Mouse (Mus musculus) retina, embryonic 14.5 days (tissue): ENCODE data around the gene Nup93.

Experiments used
- DNase-seq: peaks from one replicate; pipeline ENCODE4 v3.0.0-alpha.2; 2015; ENCODE audit warnings: low spot score

Nup93 gene

DNA sequence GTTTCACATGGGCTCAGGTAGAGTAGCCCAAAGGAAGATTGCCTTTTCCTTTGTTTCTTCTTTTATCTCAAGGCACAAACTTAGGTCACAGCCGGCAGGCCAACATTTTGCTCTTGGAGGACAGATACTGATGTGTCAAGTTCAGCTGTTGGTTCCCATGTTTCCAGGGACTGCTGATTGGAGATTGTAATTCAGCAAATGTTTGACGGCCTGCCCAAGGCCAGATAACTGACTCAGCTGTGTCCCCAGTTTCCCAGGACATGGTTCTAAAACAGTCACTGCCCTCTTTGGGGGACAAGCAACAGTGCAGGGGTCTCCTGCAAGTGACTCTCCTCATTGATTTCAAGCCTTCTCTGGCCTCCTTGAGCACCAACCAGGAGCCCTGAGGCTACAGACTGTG lies 105.7 kb downstream of the Nup93 start:
- no peak for DNase-seq

DNA sequence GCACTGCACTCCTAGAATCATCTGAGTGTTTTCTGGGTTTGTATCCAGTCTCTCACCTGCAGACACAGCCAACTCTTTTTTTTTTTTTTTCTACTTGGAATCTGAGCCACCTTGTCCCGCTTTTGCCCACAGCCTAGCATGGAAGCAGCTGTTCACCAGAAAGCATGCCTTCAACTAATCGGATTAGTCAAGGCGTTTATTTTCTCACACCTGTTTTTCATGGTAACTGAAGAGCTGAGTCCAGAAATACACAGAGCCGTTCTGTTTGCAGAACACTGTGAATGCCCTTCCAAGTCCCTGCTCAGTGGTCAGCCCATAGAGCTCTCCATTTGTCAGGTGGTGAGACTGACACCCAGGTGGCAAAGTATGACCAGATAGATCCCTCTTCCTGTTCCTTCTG lies 107.7 kb downstream of the Nup93 start:
- DNase-seq: no peak

DNA sequence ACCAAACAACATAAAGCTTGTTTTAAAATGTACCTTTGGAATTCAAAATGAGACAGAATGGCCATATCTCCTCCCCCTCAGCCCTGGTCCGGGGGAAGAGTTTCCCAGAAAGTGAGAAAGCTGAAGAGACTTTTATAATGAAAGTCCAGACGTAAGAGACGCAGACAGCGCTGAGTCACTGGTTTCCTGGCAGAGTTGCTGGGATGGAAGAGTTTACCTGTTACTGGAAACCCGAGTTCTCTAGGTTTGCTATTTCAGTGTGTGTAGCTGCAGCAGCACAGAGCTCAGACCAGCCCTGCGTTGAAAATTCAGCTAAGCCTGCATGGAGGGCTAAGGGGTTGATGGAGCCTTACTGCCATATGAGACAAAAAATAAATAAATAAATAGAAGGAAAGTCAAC lies 108.7 kb downstream of the Nup93 start:
- no peak for DNase-seq

DNA sequence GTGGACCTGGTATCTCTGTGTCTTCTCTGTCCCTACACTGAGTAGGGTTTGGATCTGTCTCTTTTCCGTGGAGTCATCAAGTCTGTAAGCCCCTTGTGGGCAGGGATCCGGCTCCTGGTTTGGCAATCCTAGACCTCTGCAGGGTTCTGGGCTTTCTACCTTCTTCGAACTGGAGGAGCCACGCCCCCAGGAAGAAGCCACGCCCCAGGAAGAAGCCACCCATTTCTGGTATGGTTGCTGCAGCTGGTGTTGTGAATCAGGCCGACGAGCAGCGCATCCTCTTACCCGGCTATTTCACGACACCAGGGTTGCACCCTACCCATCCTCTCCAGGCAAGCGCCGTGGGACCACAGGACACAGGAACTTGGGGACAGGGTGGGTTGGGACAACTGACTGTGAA lies 109.7 kb downstream of the Nup93 start:
- no peak for DNase-seq

DNA sequence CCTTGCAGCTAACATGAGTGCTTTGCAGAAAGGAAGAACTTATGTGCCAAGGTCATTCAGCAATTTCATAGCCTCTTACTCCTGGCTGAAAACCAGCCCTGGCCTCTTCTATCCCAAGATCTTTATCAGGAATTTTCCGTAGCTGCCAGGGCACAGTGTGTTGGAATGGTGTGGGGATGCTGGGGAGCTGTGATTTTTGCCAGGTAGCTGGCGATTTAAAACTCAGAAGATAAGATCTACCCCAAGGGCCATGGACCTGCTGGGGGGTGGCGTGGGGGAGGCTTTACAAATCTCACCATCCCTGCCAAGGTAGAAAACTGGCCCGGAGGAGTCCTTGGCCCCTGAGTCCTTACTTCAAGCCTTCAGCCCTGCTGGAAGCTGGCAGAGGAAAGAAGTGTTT lies 111.7 kb downstream of the Nup93 start:
- no peak for DNase-seq

DNA sequence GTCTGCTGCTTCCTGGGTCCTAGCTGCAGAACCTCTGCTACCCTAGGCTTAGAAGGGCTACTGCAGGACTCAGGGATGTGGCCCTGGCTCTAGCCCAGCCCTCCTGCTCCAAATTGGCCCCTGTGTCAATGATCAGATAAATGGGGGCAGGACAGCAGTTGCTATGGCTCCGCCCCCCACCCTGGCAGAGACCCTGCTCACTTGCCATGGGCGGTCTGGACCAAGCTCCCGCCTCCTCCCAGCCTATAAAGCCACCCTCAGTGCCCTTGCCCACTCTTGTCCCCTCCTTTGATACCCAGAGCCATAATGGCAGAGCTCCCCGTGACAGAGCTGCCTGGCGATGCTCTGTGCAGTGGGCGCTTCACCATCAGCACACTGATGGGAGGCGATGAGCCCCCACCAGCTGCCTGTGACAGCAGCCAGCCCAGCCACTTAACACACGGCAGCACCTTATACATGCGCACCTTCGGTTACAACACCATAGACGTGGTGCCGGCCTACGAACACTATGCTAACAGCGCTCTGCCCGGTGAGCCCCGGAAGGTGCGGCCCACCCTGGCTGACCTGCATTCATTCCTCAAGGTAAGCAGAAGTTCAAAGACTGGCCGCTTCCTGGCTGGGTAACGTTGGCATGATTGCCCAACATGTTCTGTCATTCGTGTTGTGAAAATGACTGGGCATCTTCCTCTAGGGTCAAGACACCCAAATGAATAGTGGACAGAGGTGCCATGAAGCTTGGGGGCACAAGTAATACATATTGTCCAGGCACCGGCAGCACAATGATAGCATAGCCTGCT lies 114.8 kb downstream of the Nup93 start, which contains the start of gene Slc12a3:
Gene Slc12a3, plus strand, starts transcription at position 270 of the 797 bp plus-strand sequence.
- no peak for DNase-seq

DNA sequence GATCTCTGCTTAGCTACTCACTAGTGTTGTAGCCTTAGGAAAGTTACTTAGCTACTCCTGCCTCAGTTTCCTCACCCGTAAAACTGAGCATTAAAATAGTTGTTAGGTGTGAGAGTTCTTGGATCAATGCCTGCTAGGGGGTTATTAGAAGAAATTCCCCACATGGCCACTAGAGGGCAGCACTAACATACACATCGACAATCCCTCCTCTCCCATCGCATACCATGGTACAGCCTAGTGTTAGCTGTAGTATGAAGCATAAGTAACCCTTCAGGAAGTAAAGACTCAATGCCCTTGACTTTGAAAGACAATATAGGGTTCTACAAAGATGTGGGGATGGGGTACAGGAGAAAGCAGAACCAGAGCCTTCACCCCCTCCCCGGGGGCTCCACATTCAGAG lies 116.4 kb downstream of the Nup93 start:
- peak; percentile 94 for DNase-seq

DNA sequence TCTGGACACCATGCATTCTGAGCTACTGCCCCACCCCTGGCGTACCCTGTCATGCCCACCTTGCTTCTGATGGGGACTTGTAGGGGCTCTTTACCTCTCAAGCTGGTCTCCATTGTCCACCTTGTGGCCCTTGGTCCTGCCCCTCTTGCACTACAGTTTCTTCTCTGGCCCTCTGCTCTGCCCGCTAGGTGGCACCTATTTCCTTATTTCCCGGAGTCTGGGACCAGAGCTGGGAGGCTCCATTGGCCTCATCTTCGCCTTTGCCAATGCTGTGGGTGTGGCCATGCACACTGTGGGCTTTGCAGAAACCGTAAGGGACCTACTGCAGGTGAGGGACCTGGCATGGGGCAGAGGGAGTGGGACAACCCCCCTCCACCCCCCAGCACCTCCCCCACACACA lies 119.0 kb downstream of the Nup93 start:
- DNase-seq: peak; percentile 16

DNA sequence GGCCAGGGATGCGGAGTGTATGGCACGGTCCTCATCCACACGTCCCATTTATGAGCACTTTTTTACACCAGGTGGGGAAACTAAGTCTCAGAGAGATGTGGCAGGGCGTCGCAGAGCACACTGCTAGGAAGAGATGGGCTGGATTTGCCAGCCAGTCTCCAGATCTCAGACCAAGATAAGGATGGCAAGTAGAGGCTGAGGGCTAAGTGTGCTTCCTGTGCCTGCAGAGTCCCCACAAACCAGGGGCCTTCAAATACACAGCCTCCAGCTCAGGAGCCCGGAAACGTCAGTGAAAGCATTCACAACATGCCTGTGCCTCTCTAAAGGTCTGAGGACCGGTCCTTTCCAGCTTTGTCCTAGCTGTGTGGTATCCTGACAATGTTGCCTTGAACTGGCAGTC lies 123.2 kb downstream of the Nup93 start:
- no peak for DNase-seq

DNA sequence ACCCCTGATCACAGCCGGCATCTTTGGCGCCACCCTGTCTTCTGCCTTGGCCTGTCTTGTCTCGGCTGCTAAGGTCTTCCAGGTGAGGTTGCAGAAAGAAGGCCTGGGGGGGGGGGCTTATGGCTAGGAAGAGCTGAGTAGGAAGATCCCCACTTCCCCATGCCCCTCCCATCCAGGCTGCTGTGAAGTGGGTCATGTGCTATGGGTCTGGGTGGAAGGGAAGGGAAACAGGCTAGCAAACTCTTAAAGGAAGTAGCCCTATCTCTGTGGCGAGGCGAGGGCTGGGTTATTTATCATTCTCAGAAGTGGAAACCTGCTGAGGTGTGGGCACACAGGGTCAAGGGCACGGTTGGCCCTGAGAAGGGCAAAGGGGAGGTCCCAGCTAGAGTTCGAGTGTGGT lies 126.4 kb downstream of the Nup93 start:
- no peak for DNase-seq

DNA sequence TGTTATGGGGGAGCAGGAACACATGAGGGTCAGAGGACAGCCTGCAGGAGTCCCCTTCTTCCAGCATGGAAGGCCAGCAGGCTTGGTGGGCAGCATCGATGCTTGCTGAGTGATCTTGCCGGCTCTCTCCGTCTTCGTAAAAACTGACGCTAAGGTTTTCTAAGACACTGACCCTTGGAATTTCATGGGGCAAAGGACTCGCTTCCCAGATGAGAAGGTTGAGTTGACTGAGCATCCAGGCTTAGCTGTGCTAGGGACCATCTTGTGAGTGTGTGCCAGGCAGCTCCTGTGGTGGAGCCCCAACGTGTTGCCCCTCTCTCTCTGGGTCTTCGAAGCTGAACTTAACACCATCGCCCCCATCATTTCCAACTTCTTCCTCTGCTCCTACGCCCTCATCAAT lies 128.3 kb downstream of the Nup93 start:
- no peak for DNase-seq

DNA sequence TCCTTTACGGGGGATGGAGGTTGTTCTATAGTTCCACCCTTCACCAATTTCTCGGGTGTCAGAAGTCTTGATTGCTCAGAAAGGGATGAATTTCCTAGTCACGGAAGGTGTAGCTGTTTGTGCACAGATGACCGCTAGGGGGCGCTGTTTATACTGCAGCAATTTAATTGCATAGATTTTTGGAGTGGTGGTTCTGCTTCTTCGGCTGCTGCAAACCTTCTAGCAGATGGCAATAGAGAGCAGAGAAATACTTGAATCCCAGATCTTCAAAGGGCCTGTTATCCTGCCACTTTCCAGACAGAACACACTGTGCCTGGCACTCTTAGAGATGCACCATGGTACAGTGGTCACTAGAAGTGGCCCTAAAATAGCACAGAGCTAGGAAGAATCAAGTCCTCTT lies 128.9 kb downstream of the Nup93 start:
- peak; percentile 85 for DNase-seq

DNA sequence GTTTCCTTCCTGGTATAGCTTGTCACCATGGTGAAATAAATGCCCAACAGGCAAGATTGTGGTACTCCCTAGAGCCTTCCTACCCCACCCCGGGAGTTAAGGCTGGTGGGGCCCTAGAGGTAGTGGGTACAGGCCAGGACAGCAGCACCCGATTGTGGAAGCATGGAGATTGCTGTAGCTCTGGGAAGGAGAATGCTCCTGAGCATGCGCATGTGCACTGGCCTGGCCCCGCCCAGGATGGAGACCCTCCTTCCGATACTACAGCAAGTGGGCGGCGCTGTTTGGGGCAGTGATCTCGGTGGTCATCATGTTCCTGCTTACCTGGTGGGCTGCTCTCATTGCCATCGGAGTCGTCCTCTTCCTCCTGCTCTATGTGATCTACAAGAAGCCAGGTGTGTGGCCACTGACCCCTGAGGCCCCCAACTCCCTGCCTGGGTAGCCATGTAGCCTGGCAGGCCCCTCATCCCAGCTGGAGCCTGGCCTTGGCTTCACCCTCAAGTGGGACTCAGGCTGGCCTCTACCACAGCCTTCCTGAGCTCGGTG lies 129.5 kb downstream of the Nup93 start:
- no peak for DNase-seq

DNA sequence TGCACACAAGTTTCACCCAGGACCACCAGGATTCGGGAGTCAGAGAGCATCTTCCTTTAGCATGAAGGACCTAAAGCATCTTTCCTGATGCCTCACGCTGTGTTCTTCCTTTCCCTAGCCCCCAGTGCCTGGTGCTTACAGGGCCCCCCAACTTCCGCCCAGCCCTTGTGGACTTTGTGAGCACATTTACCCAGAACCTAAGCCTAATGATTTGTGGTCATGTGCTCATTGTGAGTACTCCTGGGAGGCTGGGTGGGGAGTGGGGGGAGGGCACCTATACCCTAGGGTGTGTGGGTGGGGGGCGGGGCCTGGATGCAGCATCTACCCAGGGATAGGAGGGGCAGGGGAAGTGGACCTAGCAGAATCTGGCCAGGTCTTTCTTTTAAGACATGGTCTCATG lies 131.3 kb downstream of the Nup93 start:
- DNase-seq: no peak

DNA sequence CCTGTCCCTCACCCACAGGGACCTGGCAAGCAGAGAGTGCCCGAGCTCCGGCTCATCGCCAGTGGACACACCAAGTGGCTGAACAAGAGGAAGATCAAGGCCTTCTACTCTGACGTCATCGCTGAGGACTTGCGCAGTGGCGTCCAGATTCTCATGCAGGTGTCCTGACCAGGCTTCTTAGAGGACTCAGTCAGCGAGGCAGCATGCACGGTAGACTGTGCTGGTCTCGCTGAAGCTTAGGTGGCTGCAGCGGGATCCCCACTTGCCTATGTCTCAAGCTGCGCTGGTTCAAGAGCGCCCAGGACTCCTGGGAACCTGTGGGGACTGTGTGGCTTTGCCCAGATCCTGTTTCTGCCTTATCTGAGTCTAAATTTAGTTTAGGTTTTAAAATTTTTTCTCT lies 131.9 kb downstream of the Nup93 start:
- no peak for DNase-seq

DNA sequence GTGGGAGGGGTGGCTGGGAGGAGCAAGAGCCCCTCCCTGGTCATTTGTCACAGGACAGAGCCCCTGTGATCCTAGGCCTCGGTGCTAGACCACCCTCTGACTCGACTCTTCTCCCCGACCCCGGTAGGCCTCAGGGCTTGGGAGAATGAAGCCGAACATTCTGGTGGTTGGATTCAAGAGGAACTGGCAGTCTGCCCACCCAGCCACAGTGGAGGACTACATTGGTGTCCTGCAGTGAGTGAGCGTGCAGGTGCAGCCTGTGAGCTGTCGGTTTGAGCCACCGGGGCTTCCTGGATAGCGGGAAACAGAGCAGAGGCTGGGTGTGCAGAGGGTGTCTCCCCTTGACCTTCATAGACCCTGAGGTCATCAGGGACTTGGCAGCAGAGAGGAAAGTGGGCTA lies 134.1 kb downstream of the Nup93 start:
- DNase-seq: no peak

DNA sequence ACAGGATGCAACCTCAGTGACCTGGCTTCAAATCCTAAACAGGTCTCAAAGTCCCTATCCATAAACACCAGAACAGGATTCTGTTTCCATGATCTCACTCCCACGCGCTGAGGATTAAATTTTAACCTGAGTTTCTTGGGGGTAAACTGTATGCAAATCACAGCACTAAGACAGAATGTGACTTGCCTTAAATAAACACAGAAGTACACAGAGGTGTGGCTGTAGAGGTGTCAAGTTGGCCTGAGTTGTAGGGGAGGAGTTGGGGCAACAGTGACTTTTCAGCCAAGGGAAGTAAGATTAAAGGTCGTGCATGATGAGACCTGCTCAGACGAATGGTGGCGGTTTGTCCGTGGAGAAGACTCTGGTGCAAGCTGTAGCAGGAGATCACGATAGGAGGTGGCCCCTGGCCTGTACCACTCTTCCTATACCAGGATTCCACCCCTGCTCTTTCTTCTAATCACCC lies 139.7 kb downstream of the Nup93 start:
- DNase-seq: no peak

DNA sequence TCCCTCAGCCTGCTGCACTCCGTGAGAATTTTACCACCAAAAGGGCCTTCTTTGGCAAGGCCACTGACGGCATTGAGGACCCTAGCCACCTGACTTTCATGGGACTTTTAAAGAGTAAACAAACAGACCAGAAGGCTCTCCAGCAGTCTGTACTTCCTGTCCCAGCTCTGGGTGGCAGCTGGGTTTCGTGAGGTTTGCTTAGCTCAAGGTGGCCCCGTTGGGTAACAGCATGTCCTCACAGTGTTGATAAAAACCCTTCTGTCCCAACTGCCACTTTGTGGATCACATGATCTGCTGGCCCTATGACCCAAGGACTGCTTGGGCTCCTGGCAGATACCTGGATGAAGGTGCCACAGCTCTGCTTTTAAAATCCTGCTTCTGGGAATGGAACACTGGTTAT lies 140.2 kb downstream of the Nup93 start:
- no peak for DNase-seq

DNA sequence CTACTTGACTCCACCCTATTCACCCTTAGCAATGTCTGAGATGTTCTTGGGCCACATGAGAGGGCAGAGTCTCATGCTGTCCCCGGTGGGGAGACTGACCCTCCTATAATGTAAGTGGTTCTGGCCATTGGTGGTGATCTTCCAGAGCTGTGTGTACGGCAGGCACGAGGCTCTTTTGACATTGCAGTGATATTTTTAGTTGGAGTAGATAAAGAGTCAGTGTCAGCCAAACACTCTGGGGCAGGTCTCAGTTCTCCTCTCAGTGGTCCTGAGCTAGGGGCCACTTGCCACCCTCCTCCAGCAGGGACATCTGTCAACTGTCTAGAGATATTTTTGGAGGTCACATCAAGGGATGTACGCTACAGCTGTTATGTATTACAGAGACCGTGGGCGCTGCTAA lies 142.9 kb downstream of the Nup93 start:
- DNase-seq: no peak

DNA sequence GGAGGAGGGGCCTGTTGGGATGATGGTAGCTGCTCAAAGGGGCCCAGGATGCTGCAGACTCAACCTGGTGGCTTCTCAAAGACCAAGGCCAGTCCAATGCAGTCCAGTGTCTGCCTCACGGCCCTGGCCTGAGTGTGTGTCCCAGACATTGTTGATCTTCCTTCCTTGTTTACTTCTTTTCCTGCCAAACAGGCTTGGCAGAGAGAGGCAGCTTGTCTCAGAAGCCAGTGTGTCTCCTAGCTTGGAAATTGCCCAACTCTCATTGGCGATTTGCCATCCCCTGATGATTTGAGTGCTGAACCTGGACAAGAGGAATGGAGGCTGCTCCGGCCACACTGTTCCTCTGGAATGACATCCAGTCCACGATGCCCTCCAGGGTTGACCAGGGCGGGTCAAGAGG lies 144.2 kb downstream of the Nup93 start:
- no peak for DNase-seq

DNA sequence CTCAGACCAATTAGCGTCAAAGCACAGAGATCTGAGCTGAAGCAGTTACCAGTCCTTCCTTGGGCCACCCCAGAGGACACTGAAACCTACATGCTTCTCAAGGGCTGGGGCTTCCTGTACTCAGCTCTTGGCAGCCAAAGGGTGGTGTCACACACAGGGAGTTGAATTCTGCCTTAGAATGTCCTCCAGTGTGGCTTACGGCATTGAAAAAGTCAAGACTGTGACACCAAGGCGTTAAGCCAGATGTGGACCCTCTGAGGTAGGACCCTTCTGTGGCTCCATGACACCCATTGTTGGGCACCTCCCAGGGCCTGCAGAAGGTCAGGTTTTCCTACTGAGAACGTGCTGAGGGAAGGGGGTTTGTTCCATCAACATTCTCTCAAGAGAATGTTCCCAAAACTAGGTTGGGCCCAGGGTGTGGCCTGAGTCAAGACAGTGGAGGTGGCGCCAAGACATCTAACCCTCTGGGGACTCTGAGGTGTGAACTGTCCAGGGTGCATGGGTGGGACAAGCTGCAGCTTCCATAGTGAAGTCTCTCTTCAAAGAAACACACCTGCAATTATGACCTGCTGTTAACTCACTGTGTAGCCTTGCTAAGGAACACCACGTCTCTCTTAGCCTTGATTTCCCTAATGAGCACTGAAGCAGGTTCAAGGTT lies 147.5 kb downstream of the Nup93 start:
- no peak for DNase-seq

DNA sequence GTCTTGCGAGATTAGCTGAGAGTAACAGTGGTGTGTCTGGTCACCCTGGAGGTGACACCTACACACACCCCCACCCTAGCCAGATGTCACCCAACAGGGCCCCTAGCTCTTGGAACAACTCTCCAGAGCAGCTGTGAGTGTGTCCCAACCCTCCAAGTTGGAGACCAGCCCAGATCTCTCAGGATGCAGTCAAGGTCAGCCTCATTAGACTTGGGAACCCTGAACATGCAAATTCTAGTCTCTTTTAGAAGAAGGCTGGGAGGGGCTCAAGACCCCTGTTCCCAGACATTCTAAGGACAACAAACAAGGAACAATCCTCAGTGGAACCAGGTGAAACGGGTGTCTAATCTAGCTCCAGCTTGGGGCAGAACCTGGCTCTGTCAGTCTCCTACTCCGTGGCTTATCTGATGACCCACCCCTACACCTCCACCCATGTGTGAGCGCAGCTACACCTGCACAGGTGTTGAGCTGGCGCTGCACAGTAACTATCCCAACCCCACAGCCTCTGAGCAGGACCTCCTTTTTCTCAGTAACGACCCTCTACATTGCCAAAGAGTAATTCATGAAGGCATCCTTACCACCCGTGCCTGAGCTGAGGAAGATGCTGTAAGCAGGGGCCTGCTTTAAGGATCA lies 148.4 kb downstream of the Nup93 start:
- DNase-seq: no peak

DNA sequence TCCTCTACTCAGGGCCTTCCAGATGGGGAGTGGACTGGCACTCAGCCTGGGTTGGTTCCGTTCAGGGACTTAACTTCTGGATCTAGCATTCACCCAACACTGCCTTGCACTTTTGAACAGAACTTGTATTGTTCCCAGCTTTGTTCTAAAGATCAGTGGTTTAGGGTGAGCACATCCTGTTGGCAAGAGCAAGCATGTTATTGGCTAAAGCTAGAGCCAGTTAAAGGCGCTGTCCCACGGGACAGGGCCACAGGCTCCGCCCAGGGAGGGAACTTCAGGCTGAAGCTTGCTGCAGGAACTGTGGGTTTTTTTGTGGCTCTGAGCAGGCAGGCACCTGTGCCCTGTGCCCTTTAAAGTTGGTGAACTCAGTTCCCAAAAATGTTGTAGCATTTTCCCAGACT lies 148.9 kb downstream of the Nup93 start:
- DNase-seq: no peak
